Comparison of ENCODE assay signal across 23 mouse cellular contexts in the genomic region with DNA sequence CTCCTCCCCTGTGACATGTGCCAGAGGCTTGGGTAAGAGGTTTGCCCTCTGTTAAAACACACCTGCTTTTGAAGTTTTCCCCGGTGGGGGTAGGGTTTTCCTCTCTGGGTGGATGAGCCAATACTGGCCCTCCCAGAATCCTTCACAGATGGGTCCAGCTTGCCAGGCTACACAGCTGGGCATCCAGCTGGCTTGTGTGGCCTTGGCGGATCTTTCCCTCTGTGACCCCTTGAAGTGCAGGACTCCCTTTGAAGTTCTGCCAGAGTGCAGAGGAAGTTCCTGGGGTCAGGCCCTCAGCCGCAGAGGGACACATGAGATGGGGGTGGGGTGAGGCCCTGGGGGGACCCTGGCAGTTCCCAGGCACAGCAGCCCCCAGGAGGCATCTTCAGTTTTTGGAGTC. TPM values are rescaled to one million over a fixed set of nuclear protein-coding genes. Genes with fewer than 3 reads are reported as not detected.
DNase-seq lines count a peak whose midpoint lies in the region; ATAC-seq and TF ChIP-seq lines count a peak whose summit lies in the region.
"Had no signal": no experiment of that assay in that cellular context is flagged by ENCODE, and none has a peak within 500 bp of the region (broad histone marks: within the 10 kb centered on the region; RNA-seq: fewer than 3 reads in every experiment).

No protein-coding gene starts in this region.

- no peak overlapping the region for H3K27ac ChIP-seq in liver, adult 2 months (replicated peaks; ENCODE audit: insufficient read depth, low read depth, low read length)
- no peak overlapping the region for H3K27ac ChIP-seq in liver, embryonic 11.5 days (ENCODE audit: low read depth, low read length)
- H3K27ac ChIP-seq in left cerebral cortex, adult 2 months, result no peak overlapping the region
- H3K27ac ChIP-seq: heart, embryonic 15.5 days had no signal

- no peaks in the 10 kb centered on the region for H3K9me3 ChIP-seq in liver, embryonic 11.5 days (ENCODE audit: control insufficient read depth, low read length)
- H3K9me3 ChIP-seq: heart, embryonic 15.5 days had no signal

- TF ChIP-seq CTCF in liver, adult 2 months (IDR thresholded peaks at IDR 0.05; ENCODE audit: low read depth, low read length), result no peak
- TF ChIP-seq CTCF in left cerebral cortex, adult 2 months (IDR thresholded peaks at IDR 0.05), result no peak

- H3K9ac ChIP-seq in liver, adult 2 months (ENCODE audit: low read depth, low read length), result no peak overlapping the region
- H3K9ac ChIP-seq in liver, embryonic 11.5 days (ENCODE audit: low read depth, low read length), result no peak overlapping the region
- H3K9ac ChIP-seq: forebrain, postnatal 0 days; heart, embryonic 15.5 days had no signal

- intact Hi-C loops in left cerebral cortex, adult 2 months (cut with DNase I), result no loop called here

- ATAC-seq in liver, embryonic 11.5 days (replicated peaks; ENCODE audit: low FRiP score), result no peak
- ATAC-seq: forebrain, postnatal 0 days had no signal

- peak; percentile 27 for DNase-seq in embryo, embryonic 9.5 days (ENCODE audit: extremely low spot score)
- no peak for DNase-seq in embryo, embryonic 11 days
- DNase-seq in liver, adult 2 months (ENCODE audit: extremely low read depth, low read depth, low spot score), result peak; percentile 92
- no peak for DNase-seq in liver, embryonic 11.5 days (ENCODE audit: low spot score)
- peak; percentile 21 for DNase-seq in ovary, postnatal 36 days (ENCODE audit: low spot score)
- no peak for DNase-seq in ovary, postnatal 14 days (ENCODE audit: low spot score)
- peak; percentile 18 for DNase-seq in mesoderm, embryonic 11.5 days (ENCODE audit: low read depth, low spot score)
- no peak for DNase-seq in left cerebral cortex, adult 2 months (ENCODE audit: extremely low spot score in 1 of 2, low spot score in 2 of 2)
- DNase-seq: cerebellum, adult 9-10 months; forebrain, postnatal 0 days; heart, adult 18-20 months; kidney, adult 2 months; kidney, postnatal 25 days; liver; right cerebral cortex, postnatal 14 days; spleen, adult 18-20 months; thymus, postnatal 25 days had no signal

- H3K27me3 ChIP-seq in liver, adult 2 months (ENCODE audit: control insufficient read depth, insufficient read depth, low read length), result no peaks in the 10 kb centered on the region
- H3K27me3 ChIP-seq in liver, embryonic 11.5 days (replicated peaks; ENCODE audit: control insufficient read depth, insufficient read depth, low read length), result no peaks in the 10 kb centered on the region
- H3K27me3 ChIP-seq: heart, embryonic 15.5 days had no signal

- no peak overlapping the region for H3K4me2 ChIP-seq in liver, embryonic 11.5 days
- H3K4me2 ChIP-seq: heart, embryonic 15.5 days; midbrain, embryonic 11.5 days had no signal

- 8% methylated on average over 3 of the region's 3 CpGs for WGBS in liver, adult 2 months
- 28% methylated on average over 3 of the region's 3 CpGs for WGBS in liver, embryonic 11.5 days

- TF ChIP-seq POLR2A in liver, adult 2 months (IDR thresholded peaks at IDR 0.05; ENCODE audit: extremely low read depth, insufficient read depth, low read length), result no peak

- peaks cover 13% of the 10 kb centered on the region for H3K4me1 ChIP-seq in liver, adult 2 months (ENCODE audit: control insufficient read depth, insufficient read depth, low read length)
- peaks cover 9% of the 10 kb centered on the region for H3K4me1 ChIP-seq in liver, embryonic 11.5 days (replicated peaks; ENCODE audit: control insufficient read depth, insufficient read depth, low read length)

- H3K4me3 ChIP-seq in liver, adult 2 months (ENCODE audit: insufficient read depth, low read depth, low read length), result no peak overlapping the region
- no peak overlapping the region for H3K4me3 ChIP-seq in liver, embryonic 11.5 days (ENCODE audit: low read depth, low read length)
- no peak overlapping the region for H3K4me3 ChIP-seq in left cerebral cortex, adult 2 months
- H3K4me3 ChIP-seq: heart, embryonic 15.5 days had no signal

- no peaks in the 10 kb centered on the region for H3K36me3 ChIP-seq in liver, adult 2 months (ENCODE audit: control insufficient read depth, insufficient read depth, low read length)
- H3K36me3 ChIP-seq in liver, embryonic 11.5 days (ENCODE audit: control insufficient read depth, insufficient read depth, low read length), result no peaks in the 10 kb centered on the region; the same call in 1 of the 2 replicates
- H3K36me3 ChIP-seq: heart, embryonic 15.5 days had no signal

- H3K79me2 ChIP-seq in liver, adult 2 months (ENCODE audit: control insufficient read depth, insufficient read depth, low read length), result peaks cover 2% of the 10 kb centered on the region; the same call in 1 of the 2 replicates

RNA-seq across cellular contexts. Expression of a gene that starts 4.9 kb away (rescaled TPM):
- 55.4 and 60.2 TPM in 2 replicates for total RNA-seq in liver, adult 2 months (2014; rRNA removed)
- polyA plus RNA-seq in liver, adult 2 months (2012; rRNA removed), result 137 and 166 TPM in 2 replicates
- polyA plus RNA-seq in liver, embryonic 11.5 days (2014; fragmentation: Nextera tagmentation; extraction: Ambion mirVana), result 15.8 TPM in 2 replicates
- total RNA-seq in left cerebral cortex, adult 2 months (2021), result 10 to 100 TPM; 15.5 to 16.3 TPM

RNA-seq across cellular contexts. Expression of a gene that starts 15.9 kb away (rescaled TPM):
- not detected in 2 replicates for total RNA-seq in liver, adult 2 months (2014; rRNA removed)
- polyA plus RNA-seq in liver, adult 2 months (2012; rRNA removed), result 0.04 TPM in 1 of 2 replicates, not detected in the other
- not detected in 2 replicates for polyA plus RNA-seq in liver, embryonic 11.5 days (2014; fragmentation: Nextera tagmentation; extraction: Ambion mirVana)
- total RNA-seq in left cerebral cortex, adult 2 months (2021), result not detected
- total RNA-seq: forebrain, postnatal 0 days; heart, adult 18-20 months; hematopoietic stem cell, adult 5-6 weeks; monocyte, adult 5-6 weeks had no signal
- polyA plus RNA-seq: embryonic facial prominence, embryonic 14.5 days; forebrain, postnatal 0 days; heart, embryonic 15.5 days; kidney, adult 2 months; lung, embryonic 16.5 days had no signal

RNA-seq across cellular contexts. Expression of a gene that starts 39.1 kb away (rescaled TPM):
- total RNA-seq in liver, adult 2 months (2014; rRNA removed), result 1,118 and 1,626 TPM in 2 replicates
- 1,069 and 1,820 TPM in 2 replicates for polyA plus RNA-seq in liver, adult 2 months (2012; rRNA removed)
- 157 and 179 TPM in 2 replicates for polyA plus RNA-seq in liver, embryonic 11.5 days (2014; fragmentation: Nextera tagmentation; extraction: Ambion mirVana)
- 10 to 100 TPM; 83.8 to 83.9 TPM for total RNA-seq in left cerebral cortex, adult 2 months (2021)

Comparison
In these comparisons a context has a peak if more than half of its experiments do, and no peak if none do; other contexts are left out.
1. DNase-seq: peak in embryo, embryonic 9.5 days (single experiment), liver, adult 2 months (single experiment), ovary, postnatal 36 days (single experiment) and mesoderm, embryonic 11.5 days (single experiment); none in embryo, embryonic 11 days (single experiment), liver, embryonic 11.5 days (single experiment), ovary, postnatal 14 days (single experiment) and left cerebral cortex, adult 2 months (0 of 2).
2. RNA of a gene that starts 39.1 kb away (total RNA-seq): 1,118 to 1,626 TPM in liver, adult 2 months; 83.8 to 83.9 TPM in left cerebral cortex, adult 2 months; every median in the first group is over 10 times any median in the second.